Mouse (Mus musculus) embryonic facial prominence, embryonic 14.5 days (tissue): ENCODE measurements around the gene Sorcs2. TPM values are rescaled to one million over a fixed set of nuclear protein-coding genes. Genes with fewer than 3 reads are reported as not detected.

Source experiments
- ATAC-seq: fragments of 200-750 bp; cut with Nextera tagmentation; 2 replicates; pipeline ENCODE4 v1.8.0; 2017; ENCODE audit warnings: low read depth, moderate number of reproducible peaks, moderate TSS enrichment
- DNase-seq: peaks from one replicate; pipeline ENCODE4 v3.0.0-alpha.2; 2015; ENCODE audit warnings: low spot score
- H3K27ac ChIP-seq: fragments of 300-500 bp; sonication (generic); replicated peaks from 2 replicates; pipeline ENCODE4 v1.5.1; 2014; ENCODE audit warnings: low read depth, mild to moderate bottlenecking, low read length, moderate library complexity
- H3K27me3 ChIP-seq: fragments of 300-500 bp; sonication (generic); replicated peaks from 2 replicates; pipeline ENCODE4 v1.6.1; 2014; ENCODE audit warnings: low read length; ENCODE audit not compliant: control insufficient read depth, insufficient read depth
- H3K36me3 ChIP-seq: fragments of 300-500 bp; sonication (generic); 2 replicates; pipeline ENCODE4 v1.6.1; 2014; ENCODE audit warnings: low read length, mixed read lengths; ENCODE audit not compliant: control insufficient read depth, insufficient read depth
- H3K4me1 ChIP-seq: fragments of 300-500 bp; sonication (generic); 2 replicates; pipeline ENCODE4 v1.6.1; 2014; ENCODE audit warnings: antibody characterized with exemption, low read length; ENCODE audit not compliant: control insufficient read depth, insufficient read depth
- H3K4me2 ChIP-seq: fragments of 300-500 bp; sonication (generic); 2 replicates; pipeline ENCODE4 v1.6.1; 2014; ENCODE audit warnings: low read depth, mild to moderate bottlenecking, low read length, moderate library complexity, mixed read lengths
- H3K4me3 ChIP-seq: fragments of 300-500 bp; sonication (generic); 2 replicates; pipeline ENCODE4 v1.5.1; 2014; ENCODE audit warnings: low read depth, mild to moderate bottlenecking, low read length
- H3K9ac ChIP-seq: fragments of 300-500 bp; sonication (generic); 2 replicates; pipeline ENCODE4 v1.6.1; 2014; ENCODE audit warnings: low read depth, mild to moderate bottlenecking, low read length, moderate library complexity, mixed read lengths
- H3K9me3 ChIP-seq: fragments of 300-500 bp; sonication (generic); 2 replicates; pipeline ENCODE4 v1.6.1; 2016; ENCODE audit warnings: low read length; ENCODE audit not compliant: control insufficient read depth
- WGBS: fragments of 180-500 bp; shearing (Covaris S2); extraction: QIAGEN DNeasy Blood & Tissue Kit; methylation state at CpG from one replicate; pipeline ENCODE4 v1.1.7; 2014; 5-methylcytosine and 5-hydroxymethylcytosine counted together
- polyA plus RNA-seq: library from polyadenylated mRNA; unstranded; fragments of >200 nt; fragmentation: Nextera tagmentation; extraction: Ambion mirVana; gene quantifications from 2 replicates; pipeline ENCODE4 v1.2.1, GENCODE M21; 2014

Sorcs2 gene
- polyA plus RNA-seq, 1 experiment from 2014 or later: 21.6 TPM

DNA sequence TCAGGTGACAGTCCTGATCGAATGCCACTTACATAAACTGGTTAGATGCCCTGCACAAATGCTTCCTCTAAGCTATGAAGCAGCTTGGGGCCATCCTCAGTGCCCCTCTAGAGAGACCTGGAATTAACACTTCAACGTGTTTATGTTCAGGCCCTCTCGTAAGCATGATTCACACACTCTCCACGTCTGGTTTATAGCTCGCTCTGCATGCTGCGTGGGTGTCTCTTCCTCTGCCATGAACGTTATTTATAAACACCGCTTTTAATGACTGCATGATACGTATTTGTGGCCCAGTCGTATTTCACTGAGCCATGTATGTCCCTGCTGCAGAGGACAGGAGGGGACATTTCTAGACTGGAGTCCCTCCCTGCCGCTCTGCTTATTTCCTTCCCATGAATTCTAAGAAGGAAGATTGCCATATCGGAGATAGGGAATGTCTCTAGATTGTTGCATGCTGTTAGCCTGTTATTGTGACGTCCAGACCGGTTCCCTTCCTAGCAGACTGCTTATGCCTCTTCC, 340.1 kb downstream of the Sorcs2 start:
- Histone ChIP-seq H3K4me1 (no peaks in the 10 kb centered on the region), H3K36me3 (0 out of 2 replicates have a peak, but pooled peaks cover 3% of the 10 kb centered on the region), H3K9me3 (peaks cover 6% of the 10 kb centered on the region; the same call in 1 of the 2 replicates), H3K4me3 (no peak overlapping the region), H3K9ac (no peak overlapping the region), H3K27me3 (no peaks in the 10 kb centered on the region), H3K4me2 (no peak overlapping the region), H3K27ac (no peak overlapping the region)
- ATAC-seq: no peak
- WGBS: 92% methylated on average over 14 of the region's 14 CpGs
- no peak for DNase-seq

GRCm38 (mm10) chr5:36056921-36057320, 341.0 kb downstream of the Sorcs2 start:
- WGBS: 95% methylated on average over 2 of the region's 2 CpGs
- DNase-seq (no peak), ATAC-seq (no peak)
- no peak overlapping the region for H3K9ac ChIP-seq
- no peak overlapping the region for H3K4me2 ChIP-seq
- H3K27ac ChIP-seq: no peak overlapping the region
- H3K9me3 ChIP-seq: peaks cover 6% of the 10 kb centered on the region; the same call in 1 of the 2 replicates
- H3K27me3 ChIP-seq: no peaks in the 10 kb centered on the region
- H3K4me1 ChIP-seq: no peaks in the 10 kb centered on the region
- H3K36me3 ChIP-seq: 0 out of 2 replicates have a peak, but pooled peaks cover 3% of the 10 kb centered on the region
- no peak overlapping the region for H3K4me3 ChIP-seq

GRCm38 (mm10) chr5:36055876-36056275, 342.1 kb downstream of the Sorcs2 start:
- DNase-seq (no peak), ATAC-seq (no peak)
- Histone ChIP-seq H3K27me3 (no peaks in the 10 kb centered on the region), H3K9me3 (peaks cover 6% of the 10 kb centered on the region; the same call in 1 of the 2 replicates), H3K4me1 (no peaks in the 10 kb centered on the region), H3K36me3 (0 out of 2 replicates have a peak, but pooled peaks cover 3% of the 10 kb centered on the region), H3K9ac (no peak overlapping the region), H3K27ac (no peak overlapping the region), H3K4me2 (no peak overlapping the region), H3K4me3 (no peak overlapping the region)
- WGBS: 85% methylated on average over 14 of the region's 14 CpGs

DNA sequence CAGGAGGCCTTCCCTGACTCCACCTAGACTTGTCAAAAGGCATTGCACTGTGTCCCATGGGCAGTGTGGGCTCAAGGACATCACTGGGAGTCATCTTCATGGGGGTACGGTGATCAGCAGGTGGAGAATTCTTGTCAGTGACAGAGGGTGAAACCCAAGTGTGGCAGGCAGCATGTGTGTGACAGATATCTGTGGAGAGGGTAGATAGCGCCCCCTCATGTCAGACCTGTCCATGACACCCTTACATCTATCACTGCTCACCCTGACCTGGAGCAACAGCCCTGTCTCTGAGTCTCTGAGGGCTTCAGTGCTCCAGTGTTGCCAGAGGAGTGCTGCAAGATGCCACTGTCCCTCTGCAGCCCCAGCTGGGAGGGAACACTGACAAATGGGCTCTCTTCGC, 343.4 kb downstream of the Sorcs2 start:
- Histone ChIP-seq H3K9ac (no peak overlapping the region), H3K4me2 (no peak overlapping the region), H3K4me3 (no peak overlapping the region), H3K27ac (no peak overlapping the region), H3K4me1 (no peaks in the 10 kb centered on the region), H3K27me3 (no peaks in the 10 kb centered on the region), H3K36me3 (0 out of 2 replicates have a peak, but pooled peaks cover 2% of the 10 kb centered on the region), H3K9me3 (peaks cover 4% of the 10 kb centered on the region; the same call in 1 of the 2 replicates)
- no peak for ATAC-seq
- WGBS: 66% methylated on average over 3 of the region's 3 CpGs
- DNase-seq: no peak

DNA sequence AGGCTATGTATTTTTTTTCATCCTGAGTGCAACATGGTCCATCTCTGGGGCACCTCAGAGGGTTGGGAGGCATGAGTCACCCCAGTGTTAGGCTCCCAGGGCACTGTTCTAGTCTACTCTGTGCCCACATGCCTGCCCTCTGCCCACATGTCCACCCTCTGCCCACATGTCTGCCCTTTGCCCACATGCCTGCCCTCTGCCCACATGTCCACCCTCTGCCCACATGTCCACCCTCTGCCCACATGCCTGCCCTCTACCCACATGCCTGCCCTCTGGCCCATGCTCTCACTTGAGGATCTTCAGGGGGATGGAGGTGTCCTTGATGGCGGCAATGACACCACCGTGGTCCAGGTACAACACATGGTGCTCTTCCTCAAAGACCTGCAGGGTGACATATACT, 354.8 kb downstream of the Sorcs2 start:
- no peak overlapping the region for H3K27ac ChIP-seq
- H3K9ac ChIP-seq: no peak overlapping the region
- no peaks in the 10 kb centered on the region for H3K9me3 ChIP-seq
- DNase-seq: no peak
- ATAC-seq: no peak
- H3K36me3 ChIP-seq: peaks cover 6% of the 10 kb centered on the region; the same call in 1 of the 2 replicates
- 84% methylated on average over 2 of the region's 2 CpGs for WGBS
- H3K4me1 ChIP-seq: peaks cover 17% of the 10 kb centered on the region
- no peak overlapping the region for H3K4me2 ChIP-seq
- no peak overlapping the region for H3K4me3 ChIP-seq
- H3K27me3 ChIP-seq: no peaks in the 10 kb centered on the region

- Histone ChIP-seq H3K9me3 (no peaks in the 10 kb centered on the region), H3K36me3 (peaks cover 11% of the 10 kb centered on the region; the same call in 1 of the 2 replicates), H3K27ac (no peak overlapping the region), H3K4me2 (no peak overlapping the region), H3K9ac (no peak overlapping the region), H3K4me1 (peaks cover 17% of the 10 kb centered on the region), H3K4me3 (no peak overlapping the region), H3K27me3 (no peaks in the 10 kb centered on the region)
- no peak for ATAC-seq
- WGBS: 92% methylated on average over 2 of the region's 6 CpGs
- DNase-seq: no peak
These were observed 356.2 kb downstream of the Sorcs2 start for GRCm38 (mm10) chr5:36041756-36042155.

DNA sequence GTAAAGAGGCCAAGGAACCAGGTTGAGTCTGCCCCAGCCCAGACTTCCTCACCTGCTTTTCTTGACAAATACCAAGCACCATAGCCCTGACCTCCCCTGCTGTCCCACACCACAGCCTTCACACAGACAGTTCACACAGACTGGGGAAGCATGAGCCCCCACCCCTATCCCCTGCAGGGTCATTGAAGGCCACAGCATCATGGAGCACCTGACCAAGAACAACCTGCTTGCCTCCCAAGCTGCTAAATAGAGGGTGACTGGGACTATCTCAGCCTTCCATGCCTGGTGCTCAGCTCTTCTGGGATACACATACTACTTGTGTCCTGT, 356.7 kb downstream of the Sorcs2 start:
- 0 out of 2 replicates have a peak overlapping the region, but pooled peaks have one; percentile 22 for H3K9ac ChIP-seq
- peaks cover 17% of the 10 kb centered on the region for H3K4me1 ChIP-seq
- DNase-seq: no peak
- no peak overlapping the region for H3K4me3 ChIP-seq
- no peaks in the 10 kb centered on the region for H3K27me3 ChIP-seq
- H3K4me2 ChIP-seq: no peak overlapping the region; the same call in 1 of the 2 replicates
- H3K36me3 ChIP-seq: peaks cover 12% of the 10 kb centered on the region; the same call in 1 of the 2 replicates
- no peaks in the 10 kb centered on the region for H3K9me3 ChIP-seq
- ATAC-seq: peak; percentile 27
- peak overlapping the region; percentile 56; the same call in 1 of the 2 replicates for H3K27ac ChIP-seq

DNA sequence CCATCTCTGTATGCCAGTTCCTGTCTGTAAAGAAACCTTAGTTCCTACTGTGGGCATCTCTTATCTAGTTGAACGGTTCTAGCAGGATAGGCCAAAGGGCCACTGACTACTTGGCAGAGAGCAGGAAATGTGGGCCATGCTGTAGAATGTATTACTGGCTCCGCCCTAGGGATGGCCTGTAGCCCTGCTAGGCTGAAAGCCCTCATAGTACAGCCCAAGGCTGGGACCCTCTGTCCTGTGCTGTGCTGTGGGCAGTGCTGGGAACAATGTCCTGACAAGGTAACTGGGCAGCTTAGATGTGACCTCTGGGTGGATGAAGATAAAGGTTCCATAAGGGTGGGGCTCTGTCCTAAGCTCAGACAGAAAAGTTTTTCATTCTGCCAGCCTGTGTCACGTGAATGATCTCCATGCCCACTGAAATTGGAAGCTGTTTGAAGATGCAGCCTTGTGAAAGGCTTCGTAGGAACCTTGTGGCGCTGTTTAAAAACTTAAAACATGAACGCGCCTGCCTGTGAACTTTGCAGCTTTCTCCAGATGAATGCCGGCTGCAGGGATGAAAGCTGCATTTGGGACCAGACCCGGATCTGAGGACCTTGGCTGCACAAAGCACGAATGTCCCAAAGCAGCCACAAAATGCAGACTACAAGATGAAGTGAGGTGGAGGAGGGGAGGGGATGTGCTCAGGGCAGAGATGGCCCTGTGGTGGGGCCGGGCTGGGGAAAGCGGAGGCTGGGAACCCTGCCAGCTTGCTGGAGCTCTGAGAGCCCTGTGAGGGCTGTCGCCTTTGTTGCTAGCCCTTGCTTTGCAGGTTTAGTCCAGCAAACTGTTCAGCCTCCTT, 357.3 kb downstream of the Sorcs2 start:
- H3K27me3 ChIP-seq: no peaks in the 10 kb centered on the region
- H3K36me3 ChIP-seq: peaks cover 12% of the 10 kb centered on the region; the same call in 1 of the 2 replicates
- DNase-seq (peak; percentile 85), ATAC-seq (peak; percentile 86)
- 0 out of 2 replicates have a peak overlapping the region, but pooled peaks have one; percentile 22 for H3K9ac ChIP-seq
- 45% methylated on average over 13 of the region's 13 CpGs for WGBS
- peaks cover 17% of the 10 kb centered on the region for H3K4me1 ChIP-seq
- H3K4me3 ChIP-seq: no peak overlapping the region
- peak overlapping the region; percentile 56; the same call in 1 of the 2 replicates for H3K27ac ChIP-seq
- H3K9me3 ChIP-seq: no peaks in the 10 kb centered on the region
- no peak overlapping the region; the same call in 1 of the 2 replicates for H3K4me2 ChIP-seq
